Mouse (Mus musculus) thymus, adult 2 months (tissue): ENCODE results near the gene G3bp2.

Experiments used
- CTCF ChIP-seq: fragments of 200-500 bp; IDR thresholded peaks from 2 replicates; pipeline ENCODE4 v1.5.1; 2012; ENCODE audit warnings: mild to moderate bottlenecking, control low read depth, low read length, moderate library complexity, borderline replicate concordance; ENCODE audit not compliant: control insufficient read depth, poor library complexity, insufficient read depth; ENCODE audit errors: extremely low read depth
- POLR2A ChIP-seq: fragments of 200-500 bp; IDR thresholded peaks from 2 replicates; pipeline ENCODE4 v1.6.1; 2012; ENCODE audit warnings: mild to moderate bottlenecking, low read length, control low read depth, moderate library complexity; ENCODE audit not compliant: control insufficient read depth, poor library complexity, insufficient read depth; ENCODE audit errors: extremely low read depth

DNA sequence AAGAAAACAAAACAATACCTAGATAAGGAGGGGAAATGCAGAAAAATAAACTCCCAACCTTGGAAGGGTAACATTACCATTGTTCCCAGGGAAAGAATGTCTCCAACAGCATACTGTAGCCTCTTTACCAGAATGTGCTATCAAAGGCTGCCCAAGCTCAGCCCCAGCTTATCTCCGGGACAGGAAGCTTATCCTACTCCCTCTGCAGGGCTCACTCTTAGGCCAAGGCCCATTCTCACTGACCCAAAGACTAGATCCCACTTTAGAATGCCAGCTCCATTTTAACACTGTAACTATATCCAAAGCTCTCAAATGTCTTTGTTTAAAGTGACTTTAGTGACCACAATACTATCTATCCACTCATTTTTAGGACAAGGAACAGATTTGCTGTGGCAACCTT is 4.2 kb downstream of the G3bp2 start:
- no peak for TF ChIP-seq POLR2A
- no peak for TF ChIP-seq CTCF
